Mouse (Mus musculus) liver, embryonic 12.5 days (tissue): Measurements from ENCODE around the gene Tex37. TPM values are rescaled to one million over a fixed set of nuclear protein-coding genes. Genes with fewer than 3 reads are reported as not detected.

Experiments
- ATAC-seq: fragments of 200-750 bp; cut with Nextera tagmentation; 2 replicates; pipeline ENCODE4 v1.8.0; 2017; ENCODE audit warnings: moderate number of reproducible peaks, mild to moderate bottlenecking, moderate library complexity
- H3K27ac ChIP-seq: fragments of 300-500 bp; sonication (generic); 2 replicates; pipeline ENCODE4 v1.5.1; 2016; ENCODE audit warnings: mild to moderate bottlenecking
- H3K27me3 ChIP-seq: fragments of 300-500 bp; sonication (generic); replicated peaks from 2 replicates; pipeline ENCODE4 v1.6.1; 2016; ENCODE audit warnings: mild to moderate bottlenecking, moderate library complexity
- H3K36me3 ChIP-seq: fragments of 300-500 bp; sonication (generic); 2 replicates; pipeline ENCODE4 v1.6.1; 2016; ENCODE audit warnings: mild to moderate bottlenecking, moderate library complexity
- H3K4me1 ChIP-seq: fragments of 300-500 bp; sonication (generic); 2 replicates; pipeline ENCODE4 v1.6.1; 2016
- H3K4me2 ChIP-seq: fragments of 300-500 bp; sonication (generic); 2 replicates; pipeline ENCODE4 v1.6.1; 2016; ENCODE audit warnings: mild to moderate bottlenecking, moderate library complexity
- H3K4me3 ChIP-seq: fragments of 300-500 bp; sonication (generic); 2 replicates; pipeline ENCODE4 v1.5.1; 2016; ENCODE audit warnings: mild to moderate bottlenecking, moderate library complexity
- H3K9ac ChIP-seq: fragments of 300-500 bp; sonication (generic); 2 replicates; pipeline ENCODE4 v1.6.1; 2016; ENCODE audit warnings: mild to moderate bottlenecking, moderate library complexity
- H3K9me3 ChIP-seq: fragments of 300-500 bp; sonication (generic); replicated peaks from 2 replicates; pipeline ENCODE4 v1.6.1; 2016; ENCODE audit warnings: mild to moderate bottlenecking, moderate library complexity
- WGBS: fragments of 180-500 bp; shearing (Covaris S2); methylation state at CpG from one replicate; pipeline ENCODE4 v1.1.7; 2016; ENCODE audit not compliant: insufficient replicate concordance; 5-methylcytosine and 5-hydroxymethylcytosine counted together
- polyA plus RNA-seq: library from polyadenylated mRNA; unstranded; fragments of >200 nt; fragmentation: Nextera tagmentation; extraction: Ambion mirVana; gene quantifications from 2 replicates; pipeline ENCODE4 v1.2.1, GENCODE M21; 2016

Tex37 gene
- not detected in 2 replicates for polyA plus RNA-seq

DNA sequence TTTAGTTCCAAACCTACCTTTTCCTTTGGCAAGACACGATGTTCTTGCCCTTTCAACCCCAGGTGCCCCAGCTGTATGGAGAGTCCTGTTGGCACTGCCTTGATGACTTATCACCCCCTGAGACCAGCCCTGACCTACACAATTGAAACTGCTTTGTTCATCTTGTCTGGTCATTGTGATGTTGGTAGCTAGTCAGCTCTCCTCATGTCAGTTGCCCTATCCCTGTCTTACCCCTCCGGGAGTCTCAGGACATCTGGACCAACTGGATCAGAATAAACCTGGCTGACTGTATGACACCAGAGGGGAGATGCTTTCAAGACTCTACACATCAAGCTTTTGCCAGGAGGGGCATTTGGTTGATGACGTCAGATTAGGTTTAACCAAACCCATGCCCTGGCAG, at the start of gene Tex37:
TSS of gene Tex37 (minus strand) at position 101 of the 400 bp plus-strand sequence.
- no peak for ATAC-seq
- H3K4me2 ChIP-seq: no peak within 1 kb of the TSS
- H3K9me3 ChIP-seq: no peaks in the 10 kb centered on the region
- H3K4me3 ChIP-seq: no peak within 1 kb of the TSS
- no peak within 1 kb of the TSS for H3K9ac ChIP-seq
- H3K27ac ChIP-seq: no peak within 1 kb of the TSS
- H3K4me1 ChIP-seq: no peaks in the 10 kb centered on the region
- H3K27me3 ChIP-seq: peaks cover 23% of the 10 kb centered on the region
- WGBS: 66% methylated on average over 3 of the region's 3 CpGs
- H3K36me3 ChIP-seq: no peaks in the 10 kb centered on the region

DNA sequence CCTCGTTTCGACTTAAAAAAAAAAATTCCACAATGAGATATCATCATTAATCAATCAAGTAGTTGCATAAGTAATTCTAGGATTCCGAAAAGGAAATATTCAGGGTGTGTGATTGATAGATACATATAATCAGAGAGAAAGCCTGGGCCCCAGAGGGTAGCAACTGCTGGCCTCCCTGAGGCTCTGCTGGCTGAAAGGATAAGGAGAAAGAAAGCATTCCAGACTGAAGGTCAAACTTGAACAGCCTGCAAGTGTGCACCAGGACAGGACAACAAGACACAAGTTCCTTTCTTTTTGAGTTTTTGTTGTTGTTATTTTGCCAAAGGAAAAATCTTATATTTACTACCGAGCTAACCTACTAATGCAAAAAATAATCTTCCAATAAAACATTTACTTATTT, 49.6 kb upstream of the Tex37 start:
- no peak overlapping the region for H3K4me3 ChIP-seq
- no peak for ATAC-seq
- no peaks in the 10 kb centered on the region for H3K4me1 ChIP-seq
- WGBS: 61% methylated on average over 4 of the region's 4 CpGs
- H3K4me2 ChIP-seq: no peak overlapping the region
- no peak overlapping the region for H3K9ac ChIP-seq
- H3K27ac ChIP-seq: no peak overlapping the region
- H3K36me3 ChIP-seq: no peaks in the 10 kb centered on the region
- no peaks in the 10 kb centered on the region for H3K9me3 ChIP-seq
- H3K27me3 ChIP-seq: peaks cover 49% of the 10 kb centered on the region

DNA sequence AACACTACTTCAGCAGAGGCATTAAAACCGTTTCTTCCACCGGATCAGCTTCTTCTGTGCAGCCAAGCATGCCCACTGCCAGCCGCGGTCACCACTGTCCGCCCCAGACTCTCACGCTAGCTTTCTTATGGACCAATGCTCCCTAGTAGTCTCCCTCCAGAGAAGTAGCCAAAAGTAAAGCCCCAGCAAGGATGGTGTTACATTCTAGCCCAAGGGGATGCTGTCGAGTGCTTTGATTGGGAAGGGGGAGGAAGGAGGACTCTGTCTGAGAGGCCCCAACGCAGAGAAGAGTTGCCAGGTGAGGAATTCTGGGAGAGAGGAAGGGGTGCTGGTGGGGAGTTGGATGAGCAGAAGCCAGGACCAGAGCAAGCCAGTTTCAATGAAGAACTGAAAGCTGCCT, 48.7 kb upstream of the Tex37 start:
- WGBS: 6% methylated on average over 8 of the region's 8 CpGs
- no peak for ATAC-seq

DNA sequence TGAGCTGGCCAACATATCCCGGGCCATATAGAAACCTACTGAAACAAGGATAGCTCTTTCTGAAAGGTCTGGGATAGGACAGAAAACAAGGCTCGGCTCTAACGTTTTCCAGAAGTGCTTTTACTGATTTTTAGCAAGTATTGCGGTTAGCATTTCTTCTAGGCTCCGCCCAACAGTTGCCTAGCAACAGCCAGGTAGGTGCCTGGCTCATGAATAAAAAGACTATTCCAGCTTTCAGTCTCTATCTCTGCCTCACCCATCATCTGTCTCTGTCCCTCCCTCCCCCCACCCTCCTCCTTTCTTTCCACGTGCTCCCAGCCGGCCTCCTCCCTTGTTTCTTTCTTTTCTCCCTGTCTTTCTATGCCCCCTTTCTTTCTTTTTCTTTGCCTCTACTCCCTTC, 47.0 kb upstream of the Tex37 start:
- Histone ChIP-seq H3K36me3 (no peaks in the 10 kb centered on the region), H3K4me1 (no peaks in the 10 kb centered on the region), H3K4me3 (no peak overlapping the region), H3K9ac (no peak overlapping the region), H3K4me2 (no peak overlapping the region), H3K27me3 (peaks cover 66% of the 10 kb centered on the region), H3K9me3 (no peaks in the 10 kb centered on the region), H3K27ac (no peak overlapping the region)
- ATAC-seq: no peak
- 21% methylated on average over 7 of the region's 7 CpGs for WGBS

More for the DNA sequence above, 48.7 kb upstream of the Tex37 start:
- peaks cover 57% of the 10 kb centered on the region for H3K27me3 ChIP-seq
- no peaks in the 10 kb centered on the region for H3K9me3 ChIP-seq
- no peak overlapping the region for H3K4me3 ChIP-seq
- peak overlapping the region; percentile 19; the same call in 1 of the 2 replicates for H3K4me2 ChIP-seq
- H3K36me3 ChIP-seq: no peaks in the 10 kb centered on the region
- no peak overlapping the region for H3K27ac ChIP-seq
- H3K9ac ChIP-seq: no peak overlapping the region
- H3K4me1 ChIP-seq: no peaks in the 10 kb centered on the region

DNA sequence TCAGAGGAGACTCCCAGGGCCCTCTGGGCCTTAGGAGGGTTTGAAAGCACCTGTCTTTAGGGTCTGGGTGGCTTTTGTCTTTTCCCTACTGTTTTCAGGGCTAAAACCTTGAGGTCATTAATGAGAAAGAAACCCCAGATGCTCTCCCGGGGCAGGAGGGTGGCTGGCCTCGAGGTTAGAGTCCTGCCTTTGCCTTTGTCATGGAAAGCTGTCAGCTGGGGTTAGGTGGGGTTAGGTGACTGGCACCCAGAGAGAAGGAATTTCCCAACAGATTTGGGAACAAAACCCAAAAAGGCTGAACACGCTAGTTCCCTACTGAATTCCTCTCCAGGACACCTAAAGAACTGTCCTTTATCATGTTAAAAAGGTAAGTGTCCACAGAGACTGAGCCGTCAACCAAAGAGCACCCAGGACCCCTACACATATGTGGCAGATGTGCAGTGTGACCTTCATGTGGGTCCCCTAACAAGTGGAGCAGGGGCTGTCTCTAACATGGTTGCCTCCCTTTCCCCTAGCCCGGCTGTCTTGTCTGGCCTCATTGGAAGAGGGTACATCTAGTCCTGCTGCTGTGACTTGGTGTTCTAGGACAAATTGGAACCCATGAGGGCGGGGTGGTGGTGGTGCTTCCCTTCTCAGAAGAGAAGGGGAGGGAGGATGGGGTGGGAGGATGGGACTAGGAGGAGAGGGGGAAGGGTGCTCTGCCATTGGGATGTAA, 45.5 kb upstream of the Tex37 start:
- H3K4me3 ChIP-seq: no peak overlapping the region
- H3K36me3 ChIP-seq: no peaks in the 10 kb centered on the region
- no peaks in the 10 kb centered on the region for H3K9me3 ChIP-seq
- ATAC-seq: no peak
- H3K27ac ChIP-seq: no peak overlapping the region
- H3K27me3 ChIP-seq: peaks cover 80% of the 10 kb centered on the region
- H3K4me1 ChIP-seq: no peaks in the 10 kb centered on the region
- no peak overlapping the region for H3K4me2 ChIP-seq
- 39% methylated on average over 6 of the region's 6 CpGs for WGBS
- no peak overlapping the region for H3K9ac ChIP-seq

DNA sequence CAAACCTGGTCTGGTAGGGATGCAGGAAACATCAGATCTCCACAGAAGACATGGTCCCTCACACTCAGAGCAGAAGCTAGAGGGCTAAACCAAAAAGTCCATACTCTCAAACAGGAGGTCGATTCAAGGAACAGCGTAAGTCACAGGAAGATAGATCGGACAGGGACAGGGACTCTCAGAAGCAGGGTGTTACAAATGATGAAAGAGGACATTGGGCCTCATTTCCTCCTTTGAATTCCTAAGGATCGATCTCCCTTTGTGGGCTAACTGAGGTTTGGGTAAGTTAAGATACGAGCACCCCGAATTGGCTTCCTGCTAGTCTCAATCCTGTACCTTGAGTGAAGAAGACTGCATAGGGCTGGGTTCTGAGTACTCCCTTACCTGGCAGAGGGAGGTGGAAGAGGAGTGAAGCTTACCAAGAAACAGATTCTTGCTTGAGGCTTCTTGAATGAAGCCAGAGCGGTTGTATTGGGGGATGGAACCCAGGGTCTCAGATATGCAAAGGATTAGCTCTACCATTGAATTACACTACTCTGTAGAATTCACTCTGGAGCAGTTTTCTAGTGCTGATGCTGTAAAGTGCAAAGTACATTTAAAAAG, 38.7 kb upstream of the Tex37 start:
- Histone ChIP-seq H3K27me3 (peaks cover 88% of the 10 kb centered on the region), H3K27ac (no peak overlapping the region), H3K9ac (no peak overlapping the region), H3K9me3 (no peaks in the 10 kb centered on the region), H3K36me3 (no peaks in the 10 kb centered on the region), H3K4me3 (no peak overlapping the region), H3K4me2 (no peak overlapping the region), H3K4me1 (peaks cover 9% of the 10 kb centered on the region)
- no peak for ATAC-seq
- WGBS: 15% methylated on average over 7 of the region's 7 CpGs

DNA sequence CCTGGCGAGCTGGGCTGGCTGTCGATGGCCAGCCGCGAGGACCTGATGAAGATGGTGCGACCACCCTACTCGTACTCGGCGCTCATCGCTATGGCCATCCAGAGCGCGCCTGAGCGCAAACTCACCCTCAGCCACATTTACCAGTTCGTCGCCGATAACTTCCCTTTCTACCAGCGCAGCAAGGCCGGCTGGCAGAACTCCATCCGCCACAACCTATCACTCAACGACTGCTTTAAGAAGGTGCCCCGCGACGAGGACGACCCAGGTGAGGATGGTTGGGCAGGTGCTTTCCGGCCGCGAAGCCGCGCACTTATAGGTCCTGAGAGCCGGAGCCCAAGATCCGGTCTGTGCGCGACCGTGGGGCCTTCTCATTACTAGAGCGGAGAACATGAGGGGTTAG, 38.2 kb upstream of the Tex37 start:
- Histone ChIP-seq H3K4me3 (peak overlapping the region; percentile 41), H3K9me3 (no peaks in the 10 kb centered on the region), H3K36me3 (no peaks in the 10 kb centered on the region), H3K27ac (no peak overlapping the region), H3K4me1 (peaks cover 9% of the 10 kb centered on the region), H3K27me3 (peaks cover 91% of the 10 kb centered on the region), H3K9ac (no peak overlapping the region), H3K4me2 (peak overlapping the region; percentile 60)
- 1% methylated on average over 34 of the region's 34 CpGs for WGBS
- no peak for ATAC-seq

DNA sequence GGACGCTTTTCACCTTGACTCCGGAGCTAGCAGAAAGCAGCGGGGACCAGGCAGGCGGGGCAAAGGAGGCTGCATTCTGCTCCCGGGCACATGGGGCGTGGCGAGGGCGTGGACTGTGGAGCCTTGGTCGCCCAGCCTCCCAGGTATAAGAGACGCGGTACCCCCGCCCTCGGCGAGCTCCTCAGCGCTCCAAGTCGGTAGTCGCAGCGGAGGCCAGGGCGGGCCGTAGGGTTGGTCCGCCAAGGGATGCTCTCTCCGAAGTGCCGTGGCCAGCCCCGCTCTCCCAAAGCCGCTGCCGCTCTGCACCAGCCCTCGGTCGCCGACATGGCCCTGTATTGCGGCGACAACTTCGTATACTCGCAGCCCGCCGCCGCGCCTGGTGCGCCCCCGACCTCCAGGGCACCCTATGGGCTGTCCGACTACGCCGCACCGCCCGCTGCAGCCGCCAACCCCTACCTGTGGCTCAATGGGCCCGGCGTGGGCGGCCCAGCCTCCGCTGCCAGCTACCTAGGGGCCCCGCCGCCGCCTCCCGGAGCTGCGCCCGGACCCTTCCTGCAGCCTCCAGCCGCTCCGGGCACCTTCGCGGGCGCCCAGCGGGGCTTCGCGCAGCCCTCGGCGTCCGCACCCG, 37.7 kb upstream of the Tex37 start, which contains the start of gene Foxi3:
TSS of gene Foxi3 (plus strand) at position 247 of the 628 bp plus-strand sequence.
- peaks cover 94% of the 10 kb centered on the region for H3K27me3 ChIP-seq
- 1% methylated on average over 58 of the region's 67 CpGs for WGBS
- no peak for ATAC-seq

DNA sequence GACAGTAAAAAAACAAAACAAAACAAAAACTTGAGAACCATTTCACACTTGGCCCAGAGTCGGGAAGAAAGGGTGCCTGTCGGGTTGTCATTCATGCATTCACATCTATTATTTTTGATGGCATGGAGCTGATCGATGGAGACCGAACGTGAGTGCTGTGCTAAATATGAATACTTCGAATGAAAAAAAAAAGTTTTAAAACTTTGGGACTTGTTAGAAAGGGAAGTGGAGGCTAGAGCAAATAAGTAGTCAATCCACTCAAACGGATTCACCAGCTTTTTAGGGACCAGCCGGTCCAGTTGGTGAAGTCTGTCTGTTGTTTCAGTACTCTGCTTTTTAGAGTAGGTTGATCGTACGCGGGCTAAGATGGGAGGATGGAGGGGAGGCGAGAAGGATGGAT, 37.1 kb upstream of the Tex37 start:
- H3K4me3 ChIP-seq: no peak overlapping the region
- 3% methylated on average over 12 of the region's 12 CpGs for WGBS
- no peak overlapping the region for H3K27ac ChIP-seq

More for the DNA sequence above, 37.7 kb upstream of the Tex37 start, which contains the start of gene Foxi3:
- H3K36me3 ChIP-seq: no peaks in the 10 kb centered on the region
- H3K9me3 ChIP-seq: no peaks in the 10 kb centered on the region
- no peak within 1 kb of the TSS for H3K27ac ChIP-seq
- H3K4me1 ChIP-seq: peaks cover 9% of the 10 kb centered on the region
- H3K4me2 ChIP-seq: peak within 1 kb of the TSS; percentile 60
- H3K4me3 ChIP-seq: peak within 1 kb of the TSS; percentile 41
- H3K9ac ChIP-seq: no peak within 1 kb of the TSS

DNA sequence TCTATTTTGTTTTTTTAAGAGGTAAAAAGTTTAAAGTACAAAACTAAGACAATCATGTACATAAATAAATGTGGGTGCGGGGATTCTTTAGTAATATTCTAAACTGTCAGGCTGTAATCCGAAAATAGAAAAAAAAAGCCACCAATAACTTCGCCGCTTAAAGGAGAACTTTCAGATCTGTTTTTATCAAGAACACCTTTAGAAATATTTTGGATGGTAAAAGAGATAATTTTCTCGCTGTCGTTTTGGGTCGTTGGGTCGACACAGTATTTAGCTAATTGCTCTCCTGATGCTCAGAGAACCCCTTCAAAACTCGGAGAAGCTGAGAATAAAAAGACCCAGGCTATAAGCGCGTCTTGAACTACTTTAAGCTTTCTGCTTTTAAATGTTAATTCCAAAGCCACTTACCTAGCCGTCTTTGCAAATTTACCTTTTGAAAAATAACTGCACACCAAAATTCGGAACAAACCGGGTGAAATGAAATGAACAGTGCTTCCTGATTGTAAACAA, 36.6 kb upstream of the Tex37 start:
- no peak for ATAC-seq

More for the DNA sequence above, 37.1 kb upstream of the Tex37 start:
- ATAC-seq: no peak
- Histone ChIP-seq H3K4me1 (peaks cover 9% of the 10 kb centered on the region), H3K9me3 (no peaks in the 10 kb centered on the region), H3K4me2 (peak overlapping the region; percentile 60), H3K36me3 (no peaks in the 10 kb centered on the region), H3K27me3 (peaks cover 94% of the 10 kb centered on the region), H3K9ac (no peak overlapping the region)

DNA sequence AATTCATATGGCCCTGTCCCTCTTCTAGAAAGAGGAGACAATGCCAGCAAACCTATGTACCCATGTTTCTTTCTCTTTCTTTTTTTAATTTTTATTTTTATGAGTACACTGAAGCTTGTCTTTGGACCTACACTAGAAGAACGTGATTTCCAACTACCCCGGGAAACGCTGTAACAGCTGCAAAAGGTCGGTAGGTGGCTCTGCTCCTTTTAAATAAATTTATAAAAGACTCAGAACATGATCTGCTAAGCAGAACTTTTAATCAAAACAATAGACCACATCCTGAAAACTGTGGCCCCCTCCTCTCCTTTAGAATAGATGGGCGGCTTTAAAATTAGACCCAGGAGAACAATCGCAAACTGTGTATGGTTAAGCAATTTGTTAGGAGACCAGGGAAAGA, 35.3 kb upstream of the Tex37 start:
- Histone ChIP-seq H3K27me3 (peaks cover 87% of the 10 kb centered on the region), H3K9ac (no peak overlapping the region), H3K9me3 (no peaks in the 10 kb centered on the region), H3K4me3 (no peak overlapping the region), H3K4me1 (peaks cover 9% of the 10 kb centered on the region), H3K36me3 (no peaks in the 10 kb centered on the region), H3K4me2 (no peak overlapping the region), H3K27ac (no peak overlapping the region)
- ATAC-seq: no peak
- WGBS: 15% methylated on average over 6 of the region's 6 CpGs

More for the DNA sequence above, 36.6 kb upstream of the Tex37 start:
- peaks cover 94% of the 10 kb centered on the region for H3K27me3 ChIP-seq
- no peak overlapping the region for H3K4me3 ChIP-seq
- H3K9me3 ChIP-seq: no peaks in the 10 kb centered on the region
- H3K9ac ChIP-seq: no peak overlapping the region
- H3K36me3 ChIP-seq: no peaks in the 10 kb centered on the region
- H3K27ac ChIP-seq: no peak overlapping the region
- WGBS: 3% methylated on average over 14 of the region's 14 CpGs
- no peak overlapping the region for H3K4me2 ChIP-seq
- peaks cover 9% of the 10 kb centered on the region for H3K4me1 ChIP-seq

DNA sequence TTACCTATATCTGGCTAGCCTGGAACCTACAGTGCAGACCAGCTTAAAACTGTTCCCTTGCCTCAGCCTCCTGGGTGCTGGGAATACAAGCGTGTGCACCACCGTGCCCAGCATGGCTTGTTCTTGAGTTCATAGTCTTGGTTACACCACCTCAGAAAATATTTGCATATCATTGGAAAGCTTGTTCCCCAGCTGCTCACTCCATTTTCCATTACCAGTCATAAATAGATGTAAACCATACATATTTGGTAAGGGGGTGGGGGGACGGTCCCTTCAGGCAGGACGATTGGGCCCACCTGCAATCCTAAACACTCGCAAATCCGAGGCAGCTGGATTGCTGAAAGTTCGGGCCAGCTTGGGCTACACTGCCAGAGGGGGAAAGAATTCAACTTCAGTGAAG, 34.5 kb upstream of the Tex37 start:
- 51% methylated on average over 7 of the region's 7 CpGs for WGBS
- ATAC-seq: no peak
- H3K4me2 ChIP-seq: no peak overlapping the region
- peaks cover 80% of the 10 kb centered on the region for H3K27me3 ChIP-seq
- H3K36me3 ChIP-seq: no peaks in the 10 kb centered on the region
- H3K27ac ChIP-seq: no peak overlapping the region
- peaks cover 9% of the 10 kb centered on the region for H3K4me1 ChIP-seq
- no peaks in the 10 kb centered on the region for H3K9me3 ChIP-seq
- H3K4me3 ChIP-seq: no peak overlapping the region
- no peak overlapping the region for H3K9ac ChIP-seq
